Mouse (Mus musculus): ENCODE measurements around the gene Cd3e.

DNA sequence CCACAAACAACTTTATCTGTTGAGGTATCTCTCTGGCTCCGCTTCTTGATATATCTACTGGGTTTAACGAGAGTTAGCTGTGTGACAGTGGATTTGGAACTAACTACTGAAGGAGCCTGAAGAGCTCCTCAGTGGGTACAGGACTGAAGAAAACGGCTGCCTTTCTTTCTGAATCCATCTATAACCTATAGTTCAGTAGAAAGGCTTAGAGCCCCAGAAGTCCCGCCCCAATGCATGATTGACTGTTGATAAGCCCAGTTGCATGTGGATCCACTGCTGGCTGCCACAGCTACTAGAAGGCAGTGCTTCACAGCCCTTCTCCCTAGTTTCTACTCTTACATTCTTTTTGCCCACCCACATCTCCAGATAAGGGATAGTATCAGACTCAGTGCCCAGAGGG lies 1.0 kb upstream of the Cd3e start:
- TF ChIP-seq POLR2A (IDR thresholded peaks at IDR 0.05; ENCODE audit: insufficient read depth, low read depth, low read length) (no peak), CTCF (IDR thresholded peaks at IDR 0.05; ENCODE audit: insufficient read depth, low read depth, low read length) (no peak)

All from olfactory bulb, adult 2 months (tissue).